Comparison of ENCODE assay signal across 13 mouse cellular contexts in genomic region chr2:168539594-168540222, GRCm38 (mm10).
A peak's percentile ranks its signal among the peaks of the same experiment; 100 is the strongest.
DNase-seq lines count a peak whose midpoint lies in the region; ATAC-seq and TF ChIP-seq lines count a peak whose summit lies in the region.
"Had no signal": no experiment of that assay in that cellular context is flagged by ENCODE, and none has a peak within 500 bp of the region (broad histone marks: within the 10 kb centered on the region; RNA-seq: fewer than 3 reads in every experiment).

No protein-coding gene starts in this region.

- H3K9me3 ChIP-seq in heart, embryonic 12.5 days (replicated peaks): no peaks in the 10 kb centered on the region
- no peaks in the 10 kb centered on the region for H3K9me3 ChIP-seq in liver, postnatal 0 days (ENCODE audit: low read length)

- no peak for TF ChIP-seq POLR2A in bone marrow macrophage, adult 2 months (IDR thresholded peaks at IDR 0.05; ENCODE audit: borderline replicate concordance, low read depth, low read length)

- peaks cover 31% of the 10 kb centered on the region for H3K4me1 ChIP-seq in heart, embryonic 12.5 days (replicated peaks)
- peaks cover 62% of the 10 kb centered on the region for H3K4me1 ChIP-seq in bone marrow macrophage, adult 2 months (ENCODE audit: control insufficient read depth, insufficient read depth, low read length)
- peaks cover 3% of the 10 kb centered on the region; the same call in 1 of the 2 replicates for H3K4me1 ChIP-seq in liver, postnatal 0 days (ENCODE audit: insufficient read depth)

- no peak overlapping the region for H3K4me2 ChIP-seq in heart, embryonic 12.5 days
- H3K4me2 ChIP-seq in liver, postnatal 0 days (ENCODE audit: low read depth, low read length): peak overlapping the region; percentile 47; the same call in 1 of the 2 replicates

- peaks cover 6% of the 10 kb centered on the region for H3K36me3 ChIP-seq in heart, embryonic 12.5 days
- no peaks in the 10 kb centered on the region for H3K36me3 ChIP-seq in liver, postnatal 0 days (replicated peaks; ENCODE audit: insufficient read depth, low read length)

- no peak for TF ChIP-seq EP300 in liver, postnatal 0 days (IDR thresholded peaks at IDR 0.05; ENCODE audit: low read depth)

- 50% methylated on average over 15 of the region's 15 CpGs for WGBS in heart, embryonic 12.5 days
- 28% methylated on average over 15 of the region's 15 CpGs for WGBS in liver, postnatal 0 days (ENCODE audit: insufficient replicate concordance)

- H3K27me3 ChIP-seq in heart, embryonic 12.5 days (replicated peaks): peaks cover 11% of the 10 kb centered on the region
- H3K27me3 ChIP-seq in liver, postnatal 0 days (ENCODE audit: insufficient read depth, low read length): 0 out of 2 replicates have a peak, but pooled peaks cover 6% of the 10 kb centered on the region

- H3K4me3 ChIP-seq in heart, embryonic 12.5 days: no peak overlapping the region
- H3K4me3 ChIP-seq in bone marrow macrophage, adult 2 months (ENCODE audit: insufficient read depth, low read length): peak overlapping the region; percentile 5
- no peak overlapping the region for H3K4me3 ChIP-seq in liver, postnatal 0 days (ENCODE audit: low read depth, low read length)
- H3K4me3 ChIP-seq in left cerebral cortex, adult 2 months: no peak overlapping the region

- no peak overlapping the region for H3K9ac ChIP-seq in heart, embryonic 12.5 days
- H3K9ac ChIP-seq in liver, postnatal 0 days (replicated peaks): no peak overlapping the region

- H3K27ac ChIP-seq in heart, embryonic 12.5 days (ENCODE audit: poor library complexity, severe bottlenecking): no peak overlapping the region
- peak overlapping the region; percentile 89 for H3K27ac ChIP-seq in bone marrow macrophage, adult 2 months (ENCODE audit: insufficient read depth, low read depth, low read length)
- no peak overlapping the region for H3K27ac ChIP-seq in liver, postnatal 0 days (ENCODE audit: low read depth)
- no peak overlapping the region for H3K27ac ChIP-seq in left cerebral cortex, adult 2 months

- no peak for TF ChIP-seq CTCF in bone marrow macrophage, adult 2 months (IDR thresholded peaks at IDR 0.05; ENCODE audit: low read depth, low read length)
- no peak for TF ChIP-seq CTCF in liver, postnatal 0 days (IDR thresholded peaks at IDR 0.05; ENCODE audit: low read depth)
- no peak for TF ChIP-seq CTCF in left cerebral cortex, adult 2 months (IDR thresholded peaks at IDR 0.05)

- no peak for ATAC-seq in heart, embryonic 12.5 days (ENCODE audit: insufficient number of reproducible peaks, low FRiP score)
- ATAC-seq in liver, postnatal 0 days: no peak; the same call in 1 of the 2 replicates

- peak; percentile 95 for DNase-seq in heart, adult 11 months
- peak; percentile 29 for DNase-seq in 3T3-L1 (ENCODE audit: low read depth, low spot score)
- DNase-seq in liver, postnatal 0 days: no peak
- no peak for DNase-seq in left cerebral cortex, adult 2 months (ENCODE audit: extremely low spot score in 1 of 2, low spot score in 2 of 2)
- DNase-seq in embryo, embryonic 9.5 days (ENCODE audit: extremely low spot score): no peak
- DNase-seq in left cerebral cortex, postnatal 25 days (ENCODE audit: low spot score in 2 of 2): no peak
- DNase-seq: adrenal gland, postnatal 25 days; cerebellum, postnatal 10 days; kidney, postnatal 4 days; left cerebral cortex, postnatal 4 days; right cerebral cortex, adult 18-20 months had no signal

- intact Hi-C loops in left cerebral cortex, adult 2 months (cut with DNase I): no loop called here
- intact Hi-C loops in left cerebral cortex, postnatal 25 days (cut with DNase I): no loop called here

Comparison
In these comparisons a context has a peak if more than half of its experiments do, and no peak if none do; other contexts are left out.
1. DNase-seq: peak in heart, adult 11 months (single experiment) and 3T3-L1 (single experiment); none in liver, postnatal 0 days (single experiment), left cerebral cortex, adult 2 months (0 of 2), embryo, embryonic 9.5 days (single experiment) and left cerebral cortex, postnatal 25 days (0 of 2).